21 mouse cellular contexts compared by ENCODE assay signal in the genomic region with DNA sequence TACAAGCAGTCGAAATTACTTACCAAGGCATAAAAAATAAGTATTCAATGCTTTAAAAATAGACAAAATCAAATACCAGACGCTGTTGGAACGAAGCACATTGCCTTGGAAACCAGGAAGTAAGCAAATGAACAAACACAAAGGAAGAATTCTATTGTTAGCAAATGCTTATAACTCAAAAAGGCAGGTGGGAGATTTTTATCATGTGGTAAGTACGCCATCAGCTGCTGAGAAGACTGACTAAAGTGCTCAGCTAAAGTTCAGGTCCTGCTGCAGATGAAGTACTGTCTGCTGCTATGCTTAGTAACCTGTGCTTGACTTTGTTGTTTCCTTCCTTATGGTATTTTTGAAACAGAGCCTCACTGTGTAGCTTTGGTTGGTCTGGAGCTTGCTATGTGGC. TPM values are rescaled to one million over a fixed set of nuclear protein-coding genes. Genes with fewer than 3 reads are reported as not detected.
DNase-seq lines count a peak whose midpoint lies in the region; ATAC-seq and TF ChIP-seq lines count a peak whose summit lies in the region.
"Had no signal": no experiment of that assay in that cellular context is flagged by ENCODE, and none has a peak within 500 bp of the region (broad histone marks: within the 10 kb centered on the region; RNA-seq: fewer than 3 reads in every experiment).

No protein-coding gene starts in this region.

- TF ChIP-seq CTCF in heart, adult 2 months (IDR thresholded peaks at IDR 0.05) = no peak

- intact Hi-C loops in heart, adult 2 months (cut with DNase I) = loop anchor here (2.0 to 5.0 kb wide), 2 partner anchors 76 to 112 kb away; no protein-coding TSS in a partner anchor
- intact Hi-C loops in heart, postnatal 10 days (cut with DNase I) = no loop called here

- H3K27me3 ChIP-seq in heart, adult 2 months (ENCODE audit: control insufficient read depth, insufficient read depth, low read length) = no peaks in the 10 kb centered on the region
- no peaks in the 10 kb centered on the region for H3K27me3 ChIP-seq in midbrain, embryonic 15.5 days (replicated peaks)
- H3K27me3 ChIP-seq: hindbrain, embryonic 15.5 days; liver, embryonic 15.5 days; midbrain, embryonic 12.5 days had no signal

- H3K9me3 ChIP-seq in midbrain, embryonic 15.5 days = no peaks in the 10 kb centered on the region
- H3K9me3 ChIP-seq: embryonic facial prominence, embryonic 10.5 days; hindbrain, embryonic 15.5 days; liver, embryonic 15.5 days; midbrain, embryonic 12.5 days had no signal

- no peak overlapping the region for H3K4me2 ChIP-seq in midbrain, embryonic 15.5 days
- H3K4me2 ChIP-seq: hindbrain, embryonic 15.5 days; liver, embryonic 15.5 days; midbrain, embryonic 12.5 days had no signal

- no peak overlapping the region for H3K4me3 ChIP-seq in heart, adult 2 months
- no peak overlapping the region for H3K4me3 ChIP-seq in midbrain, embryonic 15.5 days
- H3K4me3 ChIP-seq: embryonic facial prominence, embryonic 10.5 days; hindbrain, embryonic 15.5 days; liver, embryonic 15.5 days; midbrain, embryonic 12.5 days; myocyte had no signal

- no peak for ATAC-seq in midbrain, embryonic 15.5 days (replicated peaks)
- ATAC-seq: forebrain, embryonic 14.5 days had no signal

- no peaks in the 10 kb centered on the region for H3K79me2 ChIP-seq in heart, adult 2 months (replicated peaks; ENCODE audit: control insufficient read depth, insufficient read depth, low read length)

- DNase-seq in heart, adult 2 months = no peak
- DNase-seq in heart, postnatal 10 days = no peak
- peak; percentile 36 for DNase-seq in layer of hippocampus, adult 9-11 months
- DNase-seq in layer of hippocampus, postnatal 10 days (ENCODE audit: low spot score in 2 of 2) = no peak
- DNase-seq in T-cell, adult 2 months (ENCODE audit: low spot score) = peak; percentile 10
- DNase-seq in naive thymus-derived CD4-positive, alpha-beta T cell, adult 2 months (ENCODE audit: low read depth) = peak; percentile 50
- no peak for DNase-seq in adipocyte (ENCODE audit: low spot score)
- DNase-seq: cerebellum, adult 18-20 months; heart, postnatal 14 days had no signal

- H3K36me3 ChIP-seq in heart, adult 2 months (ENCODE audit: control insufficient read depth, insufficient read depth, low read length) = peaks cover 3% of the 10 kb centered on the region
- no peaks in the 10 kb centered on the region for H3K36me3 ChIP-seq in midbrain, embryonic 15.5 days (replicated peaks)
- H3K36me3 ChIP-seq: liver, embryonic 15.5 days; midbrain, embryonic 12.5 days had no signal

- 35% methylated on average over 4 of the region's 4 CpGs for WGBS in heart, adult 2 months
- WGBS in midbrain, embryonic 15.5 days = 70% methylated on average over 4 of the region's 4 CpGs

- H3K9ac ChIP-seq in heart, adult 2 months (ENCODE audit: low read depth, low read length) = no peak overlapping the region
- no peak overlapping the region for H3K9ac ChIP-seq in midbrain, embryonic 15.5 days
- H3K9ac ChIP-seq: hindbrain, embryonic 15.5 days; liver, embryonic 15.5 days; midbrain, embryonic 12.5 days had no signal

- peak overlapping the region; percentile 81 for H3K27ac ChIP-seq in heart, adult 2 months
- H3K27ac ChIP-seq in midbrain, embryonic 15.5 days = no peak overlapping the region
- H3K27ac ChIP-seq: embryonic facial prominence, embryonic 10.5 days; hindbrain, embryonic 15.5 days; liver, embryonic 15.5 days; midbrain, embryonic 12.5 days had no signal

- TF ChIP-seq EP300 in heart, adult 2 months (IDR thresholded peaks at IDR 0.05; ENCODE audit: insufficient read depth, low read depth, low read length) = no peak

- peak; percentile 29; the same call in 1 of the 2 replicates for TF ChIP-seq POLR2A in heart, adult 2 months (IDR thresholded peaks at IDR 0.05; ENCODE audit: insufficient read depth, low read depth, low read length)

- H3K4me1 ChIP-seq in heart, adult 2 months (ENCODE audit: control insufficient read depth, insufficient read depth, low read length) = peaks cover 3% of the 10 kb centered on the region
- H3K4me1 ChIP-seq in midbrain, embryonic 15.5 days = no peaks in the 10 kb centered on the region
- H3K4me1 ChIP-seq: embryonic facial prominence, embryonic 10.5 days; hindbrain, embryonic 15.5 days; liver, embryonic 15.5 days; midbrain, embryonic 12.5 days had no signal

RNA-seq across cellular contexts. Expression of gene Gpr34, which starts 13.4 kb away (rescaled TPM):
- 1 to 10 TPM in 1 of 2 experiments, under 1 TPM in 1; 0.96 to 1.6 TPM for total RNA-seq in heart, adult 2 months (2021)
- 0.45 and 0.97 TPM in 2 replicates for polyA plus RNA-seq in heart, adult 2 months (2012; rRNA removed)
- total RNA-seq in heart, postnatal 10 days (2021) = 1 to 10 TPM; 1.7 to 2.0 TPM
- total RNA-seq in layer of hippocampus, postnatal 10 days (2021) = 10 to 100 TPM; 10.6 to 12.5 TPM
- polyA plus RNA-seq in midbrain, embryonic 15.5 days (2015; fragmentation: Nextera tagmentation; extraction: Ambion mirVana) = 2.6 and 3.7 TPM in 2 replicates
- total RNA-seq: ES-E14; granulocyte monocyte progenitor cell, adult 5-6 weeks had no signal
- polyA plus RNA-seq: myocyte had no signal

RNA-seq across cellular contexts. Expression of gene Gpr82, which starts 42.7 kb away (rescaled TPM):
- not detected for total RNA-seq in heart, adult 2 months (2021)
- polyA plus RNA-seq in heart, adult 2 months (2012; rRNA removed) = not detected in 2 replicates
- not detected for total RNA-seq in heart, postnatal 10 days (2021)
- total RNA-seq in layer of hippocampus, postnatal 10 days (2021) = not detected
- 0.40 and 0.66 TPM in 2 replicates for polyA plus RNA-seq in midbrain, embryonic 15.5 days (2015; fragmentation: Nextera tagmentation; extraction: Ambion mirVana)
- total RNA-seq: adrenal gland, adult 18-20 months; ES-E14; granulocyte monocyte progenitor cell, adult 5-6 weeks; heart, postnatal 14 days; left cerebral cortex, postnatal 14 days had no signal
- polyA plus RNA-seq: brain, embryonic 14.5 days had no signal

Comparison
In these comparisons a context has a peak if more than half of its experiments do, and no peak if none do; other contexts are left out.
1. DNase-seq: peak in layer of hippocampus, adult 9-11 months (single experiment), T-cell, adult 2 months (single experiment) and naive thymus-derived CD4-positive, alpha-beta T cell, adult 2 months (single experiment); none in heart, adult 2 months (0 of 2), heart, postnatal 10 days (0 of 2), layer of hippocampus, postnatal 10 days (0 of 2) and adipocyte (single experiment).